Mouse (Mus musculus): ENCODE results near the gene Gm3055. TPM values are rescaled to one million over a fixed set of nuclear protein-coding genes. Genes with fewer than 3 reads are reported as not detected.

Gene Gm3055
- 5.0 and 7.5 TPM in 2 replicates for polyA plus RNA-seq (2015; fragmentation: Nextera tagmentation; extraction: Ambion mirVana)

DNA sequence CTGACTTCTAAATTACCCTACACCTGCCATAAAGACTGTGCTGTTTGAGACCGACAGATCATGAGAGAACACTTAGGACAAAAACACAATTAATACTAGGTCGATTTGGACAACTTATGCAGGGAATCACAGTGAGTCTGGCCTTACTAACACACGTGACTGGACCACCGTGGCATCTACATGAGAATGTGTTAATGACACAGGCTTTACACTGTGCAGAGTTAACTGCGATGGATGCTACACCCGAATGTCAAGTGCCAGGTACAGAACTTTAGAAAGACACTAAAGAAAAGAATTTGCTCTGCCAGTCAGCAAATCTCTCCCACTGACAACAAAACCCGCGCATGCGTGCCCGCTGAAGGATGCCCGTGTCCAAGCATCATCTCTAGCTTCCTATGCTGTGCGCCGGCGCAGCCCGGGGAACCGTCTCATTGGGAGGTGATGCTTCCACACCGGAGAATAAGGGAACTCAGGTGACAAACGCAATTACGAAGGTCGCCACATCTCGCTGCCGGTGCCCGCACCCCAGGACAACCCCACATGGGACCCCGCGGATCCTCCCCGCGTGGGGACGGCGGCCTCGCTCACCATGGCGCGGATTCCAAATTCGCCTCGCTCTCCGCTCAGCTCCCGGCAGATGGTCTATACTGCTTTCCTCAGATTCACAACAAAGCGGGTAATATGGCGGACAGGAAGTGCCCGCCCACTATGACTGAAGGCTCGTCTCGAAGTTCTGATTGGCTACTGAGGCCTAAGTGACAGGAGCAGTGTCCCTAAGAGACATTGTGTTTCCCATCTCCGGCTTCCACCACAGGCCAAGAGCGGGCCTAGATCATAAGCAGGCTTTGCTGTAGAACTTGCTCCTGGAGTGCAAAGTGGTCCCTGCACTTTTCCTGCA is at the start of gene Gm3055:
TSS of gene Gm3055 (minus strand) at position 656 of the 898 bp plus-strand sequence.

DNA sequence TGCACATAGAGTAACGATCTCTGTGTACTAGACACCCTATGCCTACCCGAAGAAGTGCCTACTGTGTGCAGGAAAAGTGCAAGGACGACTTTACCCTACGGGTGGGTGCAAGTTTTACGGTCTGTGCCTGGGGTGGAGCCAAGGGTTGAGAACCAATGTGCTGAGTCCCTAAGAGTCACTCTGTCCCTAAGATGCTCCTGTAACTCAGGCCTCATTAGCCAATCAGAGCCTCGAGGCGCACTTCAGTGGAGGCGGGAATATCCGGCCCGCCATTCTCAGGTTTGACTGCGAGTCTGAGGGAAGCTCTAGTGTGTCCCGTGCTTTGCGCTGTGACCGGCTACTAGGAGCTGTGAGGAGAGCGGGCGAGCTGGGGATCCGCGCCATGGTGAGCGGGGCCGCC is 40.9 kb upstream of the Gm3055 start, which contains the start of gene Gm4767:
TSS of gene Gm4767 (plus strand) at position 288 of the 400 bp plus-strand sequence.

GRCm38 (mm10) chr10:81704531-81705301 is 66.2 kb downstream of the Gm3055 start, which contains the start of gene Zfp433:
TSS of gene Zfp433 (plus strand) at chr10:81704825.

Other genes with a start within 250 kb of the Gm3055 start
- gene Gna15, start 246.9 kb downstream of the Gm3055 start, polyA plus RNA-seq (2015; fragmentation: Nextera tagmentation; extraction: Ambion mirVana): 2.0 and 2.2 TPM in 2 replicates
- 61.6 and 64.5 TPM in 2 replicates for gene Gna11, start 226.0 kb downstream of the Gm3055 start, polyA plus RNA-seq (2015; fragmentation: Nextera tagmentation; extraction: Ambion mirVana)
- 477 and 665 TPM in 2 replicates for gene Aes, start 211.7 kb downstream of the Gm3055 start, polyA plus RNA-seq (2015; fragmentation: Nextera tagmentation; extraction: Ambion mirVana)
- gene Tle2, start 196.6 kb downstream of the Gm3055 start, polyA plus RNA-seq (2015; fragmentation: Nextera tagmentation; extraction: Ambion mirVana): 6.8 and 10.0 TPM in 2 replicates
- gene Tle6, start 170.1 kb downstream of the Gm3055 start, polyA plus RNA-seq (2015; fragmentation: Nextera tagmentation; extraction: Ambion mirVana): 14.5 and 17.4 TPM in 2 replicates
- 0.46 and 0.72 TPM in 2 replicates for gene BC025920, start 164.9 kb downstream of the Gm3055 start, polyA plus RNA-seq (2015; fragmentation: Nextera tagmentation; extraction: Ambion mirVana)
- 15.8 and 23.5 TPM in 2 replicates for gene Sirt6, start 143.4 kb downstream of the Gm3055 start, polyA plus RNA-seq (2015; fragmentation: Nextera tagmentation; extraction: Ambion mirVana)
- 11.6 and 13.9 TPM in 2 replicates for gene Ankrd24, start 142.6 kb downstream of the Gm3055 start, polyA plus RNA-seq (2015; fragmentation: Nextera tagmentation; extraction: Ambion mirVana)
- 3.2 and 3.6 TPM in 2 replicates for gene Gm10778, start 122.1 kb downstream of the Gm3055 start, polyA plus RNA-seq (2015; fragmentation: Nextera tagmentation; extraction: Ambion mirVana)
- gene Zfp433, start 66.3 kb downstream of the Gm3055 start, polyA plus RNA-seq (2015; fragmentation: Nextera tagmentation; extraction: Ambion mirVana): 12.7 and 14.5 TPM in 2 replicates
- gene Gm4767, start 41.0 kb upstream of the Gm3055 start, polyA plus RNA-seq (2015; fragmentation: Nextera tagmentation; extraction: Ambion mirVana): 2.8 and 3.7 TPM in 2 replicates
- 9.4 and 12.6 TPM in 2 replicates for gene Gm32687, start 92.8 kb upstream of the Gm3055 start, polyA plus RNA-seq (2015; fragmentation: Nextera tagmentation; extraction: Ambion mirVana)
- gene Zfp781, start 159.3 kb upstream of the Gm3055 start, polyA plus RNA-seq (2015; fragmentation: Nextera tagmentation; extraction: Ambion mirVana): 2.5 and 3.2 TPM in 2 replicates

Measured in adrenal gland, postnatal 0 days (tissue).